15 mouse cellular contexts compared by ENCODE assay signal in genomic region chr8:114790754-114791153, GRCm38 (mm10).
"Had no signal": no experiment of that assay in that cellular context is flagged by ENCODE, and none has a peak within 500 bp of the region (broad histone marks: within the 10 kb centered on the region; RNA-seq: fewer than 3 reads in every experiment).

No protein-coding gene starts in this region.

- H3K9ac ChIP-seq: neural tube, embryonic 15.5 days; stomach, embryonic 15.5 days had no signal

- H3K9me3 ChIP-seq: neural tube, embryonic 15.5 days; stomach, embryonic 15.5 days had no signal

- H3K4me1 ChIP-seq: neural tube, embryonic 15.5 days; stomach, embryonic 15.5 days had no signal

- H3K27me3 ChIP-seq: neural tube, embryonic 15.5 days; stomach, embryonic 15.5 days had no signal

- H3K4me2 ChIP-seq: neural tube, embryonic 15.5 days; stomach, embryonic 15.5 days had no signal

- H3K27ac ChIP-seq: neural tube, embryonic 15.5 days; stomach, embryonic 15.5 days; stomach, postnatal 0 days had no signal

- H3K4me3 ChIP-seq: neural tube, embryonic 15.5 days; stomach, embryonic 15.5 days had no signal

- DNase-seq: retina, postnatal 1 day; right cerebral cortex, adult 18-20 months; right cerebral cortex, postnatal 14 days; right cerebral cortex, postnatal 25 days; right cerebral cortex, postnatal 4 days; spleen, adult 18-20 months; thymus, adult 18-20 months; thymus, adult 2 months; thymus, postnatal 14 days; thymus, postnatal 25 days; thymus, postnatal 36 days; thymus, postnatal 4 days had no signal

- H3K36me3 ChIP-seq: neural tube, embryonic 15.5 days; stomach, embryonic 15.5 days had no signal
